Comparison of ENCODE assay signal across 8 mouse cellular contexts in the genomic region with DNA sequence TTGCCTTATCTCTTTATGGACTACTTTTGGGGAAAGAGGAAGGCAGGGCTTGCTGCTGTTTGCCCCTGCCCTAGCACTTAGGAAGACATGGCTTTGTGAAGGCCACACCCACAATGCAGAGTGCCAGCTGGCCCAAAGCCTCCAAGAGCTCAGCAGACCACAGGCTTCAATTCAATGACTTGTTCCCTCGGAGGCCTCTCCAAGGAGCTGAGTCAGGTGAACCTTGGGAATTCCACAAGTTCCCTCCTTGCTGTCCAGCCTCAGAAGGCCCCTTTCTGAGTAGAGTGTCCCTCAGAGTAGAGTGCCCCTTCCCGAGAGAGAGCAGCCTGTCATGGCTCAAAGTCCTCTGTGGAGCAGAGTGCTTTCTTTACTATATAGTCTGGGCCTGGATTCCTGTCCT.
DNase-seq lines count a peak whose midpoint lies in the region; ATAC-seq and TF ChIP-seq lines count a peak whose summit lies in the region.

No protein-coding gene starts in this region.

- H3K27me3 ChIP-seq in forebrain, embryonic 15.5 days: no peaks in the 10 kb centered on the region
- H3K27me3 ChIP-seq in forebrain, embryonic 11.5 days (ENCODE audit: control insufficient read depth, insufficient read depth, low read length): peaks cover 2% of the 10 kb centered on the region; the same call in 1 of the 2 replicates
- H3K27me3 ChIP-seq in embryonic facial prominence, embryonic 13.5 days: no peaks in the 10 kb centered on the region
- no peaks in the 10 kb centered on the region for H3K27me3 ChIP-seq in limb, embryonic 14.5 days (ENCODE audit: control insufficient read depth, insufficient read depth, low read length)

- H3K4me1 ChIP-seq in forebrain, embryonic 15.5 days: peaks cover 23% of the 10 kb centered on the region
- H3K4me1 ChIP-seq in forebrain, embryonic 11.5 days (replicated peaks; ENCODE audit: control insufficient read depth, insufficient read depth, low read length): peaks cover 5% of the 10 kb centered on the region; the same call in 1 of the 2 replicates
- peaks cover 70% of the 10 kb centered on the region for H3K4me1 ChIP-seq in embryonic facial prominence, embryonic 13.5 days
- H3K4me1 ChIP-seq in limb, embryonic 14.5 days (ENCODE audit: control insufficient read depth, insufficient read depth, low read length): peaks cover 32% of the 10 kb centered on the region

- WGBS in forebrain, embryonic 15.5 days: 60% methylated on average over 2 of the region's 2 CpGs
- WGBS in forebrain, embryonic 11.5 days: 62% methylated on average over 2 of the region's 2 CpGs
- 45% methylated on average over 2 of the region's 2 CpGs for WGBS in embryonic facial prominence, embryonic 13.5 days
- 15% methylated on average over 2 of the region's 2 CpGs for WGBS in limb, embryonic 14.5 days

- H3K4me3 ChIP-seq in forebrain, embryonic 15.5 days: no peak overlapping the region
- no peak overlapping the region for H3K4me3 ChIP-seq in forebrain, embryonic 11.5 days (ENCODE audit: low read depth, low read length)
- no peak overlapping the region for H3K4me3 ChIP-seq in embryonic facial prominence, embryonic 13.5 days
- no peak overlapping the region for H3K4me3 ChIP-seq in limb, embryonic 14.5 days (replicated peaks; ENCODE audit: low read length)

- H3K27ac ChIP-seq in forebrain, embryonic 15.5 days (replicated peaks): no peak overlapping the region
- no peak overlapping the region for H3K27ac ChIP-seq in forebrain, embryonic 11.5 days (ENCODE audit: low read depth, low read length)
- peak overlapping the region; percentile 62 for H3K27ac ChIP-seq in embryonic facial prominence, embryonic 13.5 days
- 0 out of 2 replicates have a peak overlapping the region, but pooled peaks have one; percentile 11 for H3K27ac ChIP-seq in limb, embryonic 14.5 days (replicated peaks; ENCODE audit: low read depth, low read length)

- DNase-seq in forebrain, embryonic 11.5 days (ENCODE audit: low spot score): no peak
- DNase-seq in heart, postnatal 4 days: peak; percentile 75
- peak; percentile 63 for DNase-seq in limb, embryonic 14.5 days (ENCODE audit: low spot score)
- DNase-seq in ovary, postnatal 14 days (ENCODE audit: low spot score): peak; percentile 58
- DNase-seq in layer of hippocampus, postnatal 14 days (ENCODE audit: low spot score in 2 of 2): no peak

- H3K9me3 ChIP-seq in forebrain, embryonic 15.5 days: no peaks in the 10 kb centered on the region
- no peaks in the 10 kb centered on the region for H3K9me3 ChIP-seq in forebrain, embryonic 11.5 days (ENCODE audit: control insufficient read depth, low read length)
- no peaks in the 10 kb centered on the region for H3K9me3 ChIP-seq in embryonic facial prominence, embryonic 13.5 days
- no peaks in the 10 kb centered on the region for H3K9me3 ChIP-seq in limb, embryonic 14.5 days (ENCODE audit: control insufficient read depth, low read length)

- H3K36me3 ChIP-seq in forebrain, embryonic 15.5 days: no peaks in the 10 kb centered on the region
- H3K36me3 ChIP-seq in forebrain, embryonic 11.5 days (ENCODE audit: control insufficient read depth, insufficient read depth, low read length): no peaks in the 10 kb centered on the region
- H3K36me3 ChIP-seq in embryonic facial prominence, embryonic 13.5 days: no peaks in the 10 kb centered on the region
- H3K36me3 ChIP-seq in limb, embryonic 14.5 days (ENCODE audit: control insufficient read depth, insufficient read depth, low read length): no peaks in the 10 kb centered on the region

- no peak for TF ChIP-seq POLR2A in limb, embryonic 14.5 days (IDR thresholded peaks at IDR 0.05; ENCODE audit: borderline replicate concordance, extremely low read depth, insufficient read depth, insufficient read length)

- no peak overlapping the region for H3K9ac ChIP-seq in forebrain, embryonic 15.5 days (replicated peaks)
- H3K9ac ChIP-seq in forebrain, embryonic 11.5 days (ENCODE audit: low read length): no peak overlapping the region
- no peak overlapping the region; the same call in 1 of the 2 replicates for H3K9ac ChIP-seq in embryonic facial prominence, embryonic 13.5 days
- no peak overlapping the region for H3K9ac ChIP-seq in limb, embryonic 14.5 days (ENCODE audit: low read depth, low read length, severe bottlenecking)

- ATAC-seq in forebrain, embryonic 15.5 days (replicated peaks): 0 out of 2 replicates have a peak, but pooled peaks have one; percentile 21
- ATAC-seq in forebrain, embryonic 11.5 days (replicated peaks; ENCODE audit: low FRiP score): no peak
- no peak for ATAC-seq in embryonic facial prominence, embryonic 13.5 days (ENCODE audit: insufficient number of reproducible peaks, insufficient read depth, low FRiP score, low TSS enrichment, low read depth)
- ATAC-seq in limb, embryonic 14.5 days (ENCODE audit: low FRiP score, low read depth): no peak
- no peak; the same call in 1 of the 2 replicates for ATAC-seq in granulocyte monocyte progenitor cell, adult 5-6 weeks (replicated peaks; ENCODE audit: poor library complexity, severe bottlenecking)

- no peak overlapping the region for H3K4me2 ChIP-seq in forebrain, embryonic 15.5 days (replicated peaks)
- no peak overlapping the region for H3K4me2 ChIP-seq in forebrain, embryonic 11.5 days (ENCODE audit: low read depth, low read length, severe bottlenecking)
- H3K4me2 ChIP-seq in embryonic facial prominence, embryonic 13.5 days: peak overlapping the region; percentile 21; the same call in 1 of the 2 replicates
- no peak overlapping the region for H3K4me2 ChIP-seq in limb, embryonic 14.5 days (replicated peaks; ENCODE audit: low read depth, low read length, severe bottlenecking)

Comparison
In these comparisons a context has a peak if more than half of its experiments do, and no peak if none do; other contexts are left out.
1. H3K27ac ChIP-seq: peak in embryonic facial prominence, embryonic 13.5 days (single experiment) and limb, embryonic 14.5 days (single experiment); none in forebrain, embryonic 15.5 days (single experiment) and forebrain, embryonic 11.5 days (single experiment).
2. DNase-seq: peak in heart, postnatal 4 days (single experiment), limb, embryonic 14.5 days (single experiment) and ovary, postnatal 14 days (single experiment); none in forebrain, embryonic 11.5 days (single experiment) and layer of hippocampus, postnatal 14 days (0 of 2).